Mouse (Mus musculus): ENCODE results near the gene Dhx40.

The Dhx40 gene

DNA sequence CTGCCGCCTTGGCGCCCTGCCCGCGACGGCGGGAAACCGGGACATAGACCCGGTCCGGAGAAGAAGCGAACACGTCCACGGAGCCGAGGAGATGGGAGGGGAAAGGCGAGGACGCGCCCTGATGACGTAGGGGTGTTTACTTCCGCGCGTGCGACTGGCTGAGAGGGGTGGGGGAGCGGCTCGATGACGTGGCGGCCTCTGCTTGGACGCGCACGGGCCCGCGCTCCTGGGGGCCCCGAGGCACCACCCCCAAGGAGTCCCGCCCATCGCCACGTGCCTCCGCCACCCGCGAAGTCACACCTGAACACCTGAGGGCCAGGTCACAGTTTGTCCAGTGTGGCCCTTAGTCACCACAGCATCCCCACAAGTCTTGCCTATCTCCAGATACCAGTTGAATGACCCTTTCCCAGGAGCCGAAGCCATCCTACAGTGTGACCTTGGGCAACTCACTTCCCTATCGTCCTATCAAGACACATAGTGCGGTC is at the start of gene Dhx40:
Dhx40 (minus strand) TSS at position 242 of the 485 bp plus-strand sequence.
- DNase-seq: peak; percentile 96

DNA sequence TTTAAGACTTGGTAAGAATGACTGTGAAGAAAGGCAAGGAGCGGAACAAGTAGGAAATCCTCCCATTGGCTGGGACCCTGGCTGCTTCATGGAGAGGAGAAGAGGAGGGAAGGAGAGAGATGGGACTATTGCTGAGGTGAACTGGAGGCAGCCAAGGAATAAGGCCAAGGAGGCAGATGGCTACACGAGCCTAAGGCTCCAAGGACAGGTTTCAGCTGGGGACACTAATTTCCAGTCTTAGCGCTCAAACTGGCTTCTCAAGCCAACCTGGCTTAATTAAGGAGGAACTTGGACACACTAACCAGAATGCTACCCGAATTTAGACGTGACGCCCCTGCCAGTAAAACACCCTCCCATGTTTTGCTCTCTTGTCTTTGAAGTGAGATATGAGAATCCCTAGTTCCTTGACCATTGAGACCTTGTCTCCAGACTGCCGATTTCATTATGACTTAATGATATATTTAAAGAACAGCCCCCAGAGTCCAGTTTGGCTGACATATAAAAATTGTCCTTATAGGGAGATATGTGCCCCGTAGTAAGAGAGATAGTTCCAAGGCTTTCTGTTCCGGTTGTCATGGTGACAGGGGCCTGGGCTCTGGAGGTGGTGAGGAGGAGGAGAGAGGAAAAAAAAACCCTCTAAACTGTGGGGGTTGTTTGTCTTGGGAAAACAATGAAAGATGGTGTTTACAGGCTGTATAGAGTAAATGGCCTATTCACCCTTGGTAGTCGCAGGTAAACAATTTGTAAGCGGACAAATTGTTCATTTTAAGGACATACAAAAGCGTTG is 48.3 kb upstream of the Dhx40 start:
- no peak for DNase-seq

DNA sequence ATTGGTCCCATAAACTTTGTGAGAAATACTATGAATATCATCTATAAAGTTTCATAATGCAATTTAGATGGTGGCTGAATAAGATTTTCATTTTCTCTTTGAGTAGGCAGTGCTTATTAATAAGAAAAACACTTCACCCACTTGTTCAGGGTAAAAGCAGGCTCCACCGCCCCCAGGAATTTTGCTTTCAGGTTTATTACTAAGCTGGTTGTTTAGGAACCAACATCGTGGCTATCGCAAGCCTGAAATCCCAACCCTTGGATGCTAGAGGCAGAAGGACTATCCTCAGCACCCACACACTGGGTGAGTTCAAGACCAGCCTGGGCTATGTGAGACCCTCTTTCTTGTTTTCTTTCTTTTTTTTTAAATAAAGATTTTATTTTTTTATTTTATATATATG is 45.5 kb upstream of the Dhx40 start:
- no peak for DNase-seq

DNA sequence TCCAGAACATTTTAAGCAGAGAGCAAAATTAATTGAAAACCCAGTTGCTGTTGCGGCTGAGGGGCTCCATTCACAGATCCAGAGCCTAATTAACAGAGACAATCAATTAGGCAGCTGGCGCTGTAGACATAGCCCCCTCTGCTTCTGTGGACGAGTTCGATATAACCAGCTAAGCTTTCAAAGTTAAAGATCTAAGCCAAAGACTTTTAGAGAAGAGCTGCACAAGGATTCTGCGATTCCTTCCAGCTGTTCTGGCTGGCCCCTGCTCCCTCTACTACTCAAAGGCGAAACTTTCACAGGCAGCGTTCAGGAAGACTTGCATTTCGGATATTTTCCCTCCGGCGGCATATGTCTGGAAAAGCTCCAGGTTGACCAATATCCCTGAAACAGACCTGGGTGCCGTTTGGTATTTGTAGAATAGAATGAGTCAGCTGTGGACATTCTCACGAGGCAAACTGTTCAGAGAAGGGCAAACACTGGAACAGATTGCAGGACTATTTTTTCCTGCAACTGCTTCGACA is 45.0 kb upstream of the Dhx40 start:
- peak; percentile 35 to 39 for DNase-seq

DNA sequence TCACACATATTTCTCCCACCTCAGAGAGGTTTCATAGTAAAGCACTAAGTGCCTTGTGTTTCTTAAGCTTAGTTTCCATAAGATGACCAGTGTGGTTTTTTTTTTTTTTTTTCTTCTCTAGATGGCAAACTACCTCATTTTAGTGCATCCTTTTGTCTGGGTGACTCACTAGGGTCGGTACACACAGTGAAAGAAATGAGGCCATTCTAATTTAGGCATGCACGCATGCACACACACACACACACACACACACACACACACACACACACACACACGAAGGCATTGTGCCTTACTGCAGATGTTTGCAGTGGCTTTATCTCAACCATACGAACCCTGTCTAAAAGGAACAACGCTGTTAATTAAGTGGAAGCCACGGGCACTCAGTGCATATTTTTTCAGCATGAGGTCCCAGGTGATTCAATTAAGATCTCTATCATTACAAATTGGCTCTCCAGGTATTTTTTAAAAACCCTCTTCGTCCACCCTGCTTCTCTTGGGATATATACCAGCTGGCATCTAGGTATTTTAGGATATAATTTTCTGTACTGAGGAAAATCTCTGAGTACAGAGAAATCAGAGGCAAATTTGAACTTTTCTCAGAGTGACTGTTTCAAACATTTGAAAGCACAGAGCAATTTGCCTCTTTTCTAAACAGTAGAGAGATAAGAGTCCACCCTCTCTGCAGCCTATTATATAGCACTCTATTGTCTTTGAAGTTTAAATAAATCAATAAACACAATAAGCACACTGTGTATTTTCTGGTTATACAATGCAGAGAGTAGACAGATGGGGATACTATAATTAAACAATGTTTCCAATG is 44.4 kb upstream of the Dhx40 start:
- no peak for DNase-seq

DNA sequence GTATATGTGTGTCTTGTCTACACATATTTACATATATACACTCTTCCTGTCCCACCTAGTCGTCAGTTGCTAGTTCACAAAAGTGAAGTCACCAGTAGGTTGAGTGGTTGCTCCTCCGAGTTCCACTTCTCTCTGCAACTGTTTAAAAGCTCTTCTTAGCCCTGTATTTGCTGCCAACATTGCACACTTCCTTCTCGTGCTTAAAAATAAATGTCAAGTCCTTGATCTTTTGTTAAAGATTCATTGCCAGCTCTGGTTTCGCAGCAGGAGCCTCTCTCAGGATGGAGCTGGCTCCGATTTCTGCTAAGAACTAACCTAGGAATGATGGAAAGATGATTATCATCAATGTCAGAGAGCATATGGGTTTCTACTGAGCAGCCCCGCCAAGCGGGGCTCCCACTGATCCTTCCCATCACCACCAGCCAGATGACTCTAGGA is 43.7 kb upstream of the Dhx40 start:
- no peak for DNase-seq

DNA sequence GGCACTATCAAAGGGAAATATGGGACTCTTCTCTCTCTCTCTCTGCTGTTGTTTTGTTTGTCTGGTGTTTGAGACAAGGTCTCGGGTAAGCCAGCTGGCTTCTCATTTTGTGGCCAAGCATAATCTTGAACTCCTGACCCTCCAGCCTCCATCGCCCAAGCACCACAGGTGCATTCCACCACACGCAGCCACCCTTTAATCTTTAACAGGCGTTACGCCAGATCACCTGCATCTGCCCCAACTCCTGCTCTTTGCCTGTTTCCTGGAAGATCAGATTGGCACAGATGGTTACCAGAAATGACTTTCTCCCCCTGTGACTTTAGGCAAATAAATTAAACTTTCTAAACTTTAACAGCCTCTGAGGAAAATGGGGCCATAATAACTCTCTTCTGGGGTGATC is 36.3 kb upstream of the Dhx40 start:
- DNase-seq: no peak

DNA sequence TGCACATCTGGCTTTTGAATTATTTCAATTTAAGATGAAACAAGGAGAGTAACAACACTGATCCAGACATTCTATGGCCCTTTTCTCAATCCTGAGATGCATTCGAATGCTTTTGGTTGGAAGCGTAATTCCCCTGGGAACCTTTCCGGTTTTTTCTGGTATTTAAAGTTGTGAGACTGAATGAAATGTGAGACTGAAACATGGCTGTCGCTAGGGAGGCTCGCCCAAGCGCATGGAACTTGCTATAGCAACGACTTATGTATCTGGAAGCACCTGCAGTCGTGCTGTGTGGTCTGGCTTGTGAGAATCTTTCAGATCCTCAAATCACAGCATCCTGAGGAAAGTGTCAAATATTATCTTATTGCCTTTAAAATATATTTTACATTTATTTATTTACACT is 33.7 kb upstream of the Dhx40 start:
- DNase-seq: no peak

DNA sequence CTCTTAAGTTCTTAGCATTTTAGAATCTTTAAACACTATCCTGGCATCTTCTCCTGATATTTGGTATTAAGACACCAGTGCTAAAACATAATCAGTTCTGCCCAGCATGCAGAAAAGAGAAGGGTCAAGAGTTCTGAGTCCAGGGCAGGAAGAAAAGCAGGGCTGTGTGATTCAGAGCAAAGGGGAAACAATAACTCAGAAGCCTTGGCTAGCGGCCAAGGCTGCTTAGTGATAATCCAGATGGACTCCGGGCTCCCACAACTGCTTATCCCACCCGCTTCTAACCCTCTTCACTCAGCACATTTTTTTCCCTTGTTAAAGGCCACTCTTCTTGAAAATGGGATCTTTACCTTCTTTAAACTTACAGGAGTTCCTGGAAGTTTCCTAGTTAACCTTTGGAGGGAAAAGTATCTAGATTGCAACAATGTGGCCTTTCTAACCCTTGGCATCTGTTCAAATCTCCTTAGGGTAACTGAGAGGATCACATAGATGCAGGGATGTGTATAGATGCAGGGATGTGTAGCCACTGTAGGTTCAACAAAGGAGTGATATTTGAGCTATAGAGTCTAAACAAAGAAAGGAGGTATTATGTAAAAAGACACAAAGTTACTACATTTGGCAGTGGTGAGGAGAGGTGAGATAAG is 33.1 kb upstream of the Dhx40 start:
- DNase-seq: peak; percentile 79 to 88

DNA sequence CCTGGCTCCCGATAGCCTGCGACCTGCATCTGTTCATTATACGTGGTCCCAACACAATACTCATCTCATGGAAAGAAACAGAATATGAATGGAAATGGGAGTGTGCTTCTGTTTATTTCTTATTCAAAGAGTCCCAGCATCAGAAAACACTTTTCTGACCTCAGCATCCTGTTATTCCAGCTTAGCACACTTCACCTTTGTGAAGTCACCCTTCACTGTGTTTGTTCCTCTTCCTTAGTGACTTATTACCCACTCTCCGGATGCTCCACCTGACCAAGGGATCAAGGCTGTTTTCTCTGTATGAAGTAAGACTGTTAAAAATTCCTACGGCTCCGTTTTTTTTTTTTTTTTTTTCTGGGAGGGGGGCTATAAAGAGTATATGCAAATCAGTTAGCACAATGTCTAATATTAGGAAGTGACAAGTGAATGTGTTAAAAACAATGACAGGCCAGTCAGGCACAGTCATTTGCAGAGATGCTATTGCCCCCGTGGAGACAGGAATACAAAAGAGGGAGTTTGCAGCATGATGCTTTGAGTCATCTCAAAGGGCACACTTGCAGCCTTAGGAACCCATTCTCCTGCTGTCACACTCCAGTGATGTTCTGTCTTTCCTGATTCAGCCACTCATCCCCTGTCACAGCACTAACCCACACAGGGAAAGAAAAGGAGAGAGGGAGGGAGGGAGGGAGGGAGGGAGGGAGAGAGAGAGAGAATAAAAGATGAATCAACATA is 32.3 kb upstream of the Dhx40 start:
- no peak for DNase-seq

DNA sequence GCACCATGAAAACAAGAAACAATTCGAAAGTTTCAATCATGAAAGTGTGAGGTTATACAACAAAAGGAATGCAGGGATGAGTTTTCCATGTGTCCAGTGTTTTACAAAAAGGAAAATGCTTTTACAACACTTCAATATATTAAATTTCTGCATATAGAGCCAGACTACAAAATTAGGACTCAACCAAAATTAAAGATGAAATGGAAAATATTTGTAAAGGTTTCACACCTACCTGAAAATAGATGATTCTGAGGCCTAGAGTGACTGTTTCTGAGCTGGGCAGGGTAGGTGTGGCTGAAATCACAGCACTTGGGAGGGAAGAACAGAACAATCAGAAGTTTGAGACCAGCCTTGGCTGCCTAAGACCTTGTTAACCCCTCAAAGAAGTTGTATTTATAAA is 31.2 kb upstream of the Dhx40 start:
- DNase-seq: no peak

DNA sequence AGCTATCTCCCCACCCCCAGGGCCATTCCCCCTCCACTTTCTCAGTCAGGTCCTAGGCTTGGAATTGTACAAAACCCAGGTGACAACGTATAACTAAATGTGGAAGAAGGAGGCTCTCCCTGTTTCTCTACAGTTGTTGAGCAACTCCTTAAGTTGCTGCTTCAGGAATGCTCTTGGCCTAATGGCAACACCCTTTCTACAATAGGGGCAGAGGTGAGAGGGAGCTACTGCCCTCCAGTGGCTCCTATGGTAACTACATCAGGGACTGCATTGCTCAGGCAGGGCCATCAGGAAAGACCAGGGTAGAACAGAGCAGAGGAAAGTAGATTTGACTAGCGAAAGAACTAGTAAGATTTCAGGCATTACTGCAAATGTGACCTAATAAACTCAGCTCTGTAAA is 28.8 kb upstream of the Dhx40 start:
- DNase-seq: peak; percentile 88 to 90

DNA sequence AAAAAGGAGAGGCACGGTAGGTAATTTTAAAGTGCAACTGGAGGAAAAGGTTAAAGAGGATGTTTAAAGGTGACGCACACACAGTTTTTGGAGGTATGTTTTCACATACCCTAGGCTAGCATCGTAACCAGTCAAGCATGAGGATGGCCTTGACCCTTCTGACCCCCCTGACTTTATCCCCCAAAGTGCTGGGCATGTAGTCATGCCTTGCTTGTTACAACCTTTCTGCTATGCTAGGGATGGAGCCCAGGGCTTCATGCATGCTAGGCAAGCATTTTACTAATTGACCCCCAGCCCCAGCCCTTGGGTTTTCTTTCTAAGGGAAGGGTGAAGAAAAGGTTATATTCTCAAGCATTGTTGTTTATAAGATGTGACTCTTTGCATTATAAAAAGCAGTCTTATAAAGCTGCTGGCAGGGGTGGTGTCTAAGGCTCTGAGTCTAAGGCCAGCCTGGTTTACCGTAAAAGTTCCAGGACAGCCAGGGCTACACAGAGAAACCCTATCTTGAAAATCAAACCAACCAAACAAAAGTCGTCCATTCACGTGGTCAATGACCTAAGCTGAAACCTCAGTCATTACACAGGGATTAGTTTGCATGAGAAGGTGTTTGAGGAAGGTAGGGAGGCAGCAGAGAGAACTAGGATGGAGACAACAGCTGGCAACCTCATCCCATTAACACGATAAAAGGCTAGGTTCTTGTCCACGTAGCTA is 27.2 kb upstream of the Dhx40 start:
- peak; percentile 20 to 27 for DNase-seq

DNA sequence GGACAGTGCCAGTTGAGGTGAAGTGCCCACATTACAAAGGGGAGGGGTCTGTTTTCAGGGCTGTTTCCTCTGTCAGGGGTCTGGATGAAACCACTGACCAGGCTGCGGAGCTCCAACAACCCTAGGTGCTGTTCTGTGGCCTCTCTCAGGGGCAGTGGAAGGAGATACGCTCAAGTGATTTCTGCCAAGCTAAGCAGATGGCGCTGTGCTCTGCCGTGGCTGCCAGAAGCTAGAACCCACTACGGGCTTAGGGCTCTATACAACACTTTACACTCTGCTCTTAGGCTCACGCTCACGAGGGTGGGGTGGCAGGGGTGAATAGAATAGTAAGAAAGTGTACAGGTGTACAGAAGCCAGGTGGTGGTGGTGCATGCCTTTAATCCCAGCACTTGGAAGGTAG is 26.5 kb upstream of the Dhx40 start:
- peak; percentile 20 to 51 for DNase-seq

DNA sequence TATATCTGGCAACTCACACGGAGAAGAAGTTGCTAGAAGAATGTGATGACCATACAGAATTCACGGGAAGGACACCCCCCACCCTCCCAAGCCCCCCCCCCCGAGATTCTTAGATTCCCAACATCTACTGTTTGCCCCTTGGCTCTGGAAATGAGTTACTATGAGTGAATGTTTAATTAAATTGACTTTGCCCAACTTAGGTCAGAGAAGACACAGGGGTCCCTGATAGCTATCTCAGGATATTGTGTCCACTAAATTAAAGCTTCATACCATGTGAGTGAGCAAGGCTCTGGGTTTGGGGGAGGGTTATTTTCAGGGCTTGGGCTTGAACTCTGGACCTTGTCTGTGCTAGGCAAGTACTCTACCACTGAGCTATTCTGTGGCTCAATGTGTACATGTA is 25.6 kb upstream of the Dhx40 start:
- DNase-seq: no peak

DNA sequence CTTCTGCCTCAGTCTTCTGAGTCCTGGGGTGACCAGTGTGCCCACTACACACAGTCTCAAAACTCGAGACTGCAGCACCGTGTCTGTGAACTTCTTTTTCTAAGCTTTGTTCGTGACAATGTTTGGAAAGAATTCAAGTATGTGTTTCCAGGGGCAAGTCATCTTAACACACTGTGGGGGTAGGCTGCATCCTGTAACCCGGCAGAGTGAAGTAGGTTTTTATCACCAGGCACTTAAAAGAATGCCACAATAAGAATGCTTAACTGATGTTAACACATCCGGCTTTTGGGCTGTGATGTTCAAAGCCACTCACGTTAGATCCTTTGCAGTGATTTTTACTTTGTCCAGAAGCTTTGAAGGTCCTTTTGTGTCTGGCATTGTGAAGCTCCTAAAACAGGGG is 20.9 kb upstream of the Dhx40 start:
- DNase-seq: no peak

DNA sequence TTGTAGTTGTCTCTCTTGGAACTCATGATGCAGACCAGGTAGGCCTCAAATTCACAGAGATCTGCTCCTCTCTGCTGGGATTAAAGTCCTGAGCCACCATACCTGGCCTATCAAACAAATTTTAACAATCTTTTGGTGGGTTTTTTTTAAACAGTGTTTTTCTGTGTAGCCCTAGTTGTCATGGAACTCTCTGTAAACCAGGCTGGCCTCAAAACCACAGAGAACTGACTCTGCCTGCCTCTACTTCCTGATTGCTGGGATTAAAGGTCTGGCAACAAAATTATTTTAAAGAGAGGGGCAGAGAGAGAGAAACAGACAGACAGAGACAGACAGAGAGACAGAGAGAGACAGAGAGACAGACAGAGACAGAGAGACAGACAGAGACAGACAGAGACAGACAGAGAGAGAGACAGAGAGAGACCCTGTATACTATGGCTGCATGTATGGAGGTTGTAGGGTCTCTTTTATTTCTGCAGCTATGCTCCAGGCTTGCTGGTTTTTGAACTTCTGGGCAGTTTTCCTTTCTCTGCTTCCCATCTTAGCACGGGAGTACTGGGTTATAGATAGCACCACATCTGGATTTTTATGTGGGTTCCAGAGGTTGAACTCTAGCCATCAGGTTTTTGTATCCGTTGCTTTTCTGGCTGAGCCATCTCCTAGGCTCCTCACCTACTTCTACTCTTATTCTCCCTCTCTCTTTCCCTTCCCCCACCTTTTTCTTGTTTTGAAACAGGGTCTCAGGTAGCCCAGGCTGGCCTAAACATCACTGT is 20.1 kb upstream of the Dhx40 start:
- DNase-seq: no peak

DNA sequence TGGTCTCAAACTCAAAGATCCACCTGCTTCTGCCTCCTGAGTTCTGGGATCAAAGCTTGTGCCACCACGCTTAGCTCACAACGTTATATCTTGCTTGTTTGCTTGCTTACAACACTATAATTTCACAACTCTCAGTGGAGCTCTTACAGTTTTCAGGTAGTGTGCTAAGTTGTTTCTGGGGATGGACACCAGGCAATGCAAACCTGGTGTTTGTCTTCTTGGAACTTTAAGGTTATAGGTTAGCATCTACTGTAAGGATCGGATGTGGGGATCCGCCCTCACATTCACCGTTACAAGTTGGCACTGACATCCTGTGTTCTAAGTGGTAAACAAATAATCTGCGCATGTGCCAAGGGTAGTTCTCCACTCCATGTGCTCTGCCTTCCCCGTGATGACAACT is 16.9 kb upstream of the Dhx40 start:
- no peak for DNase-seq

DNA sequence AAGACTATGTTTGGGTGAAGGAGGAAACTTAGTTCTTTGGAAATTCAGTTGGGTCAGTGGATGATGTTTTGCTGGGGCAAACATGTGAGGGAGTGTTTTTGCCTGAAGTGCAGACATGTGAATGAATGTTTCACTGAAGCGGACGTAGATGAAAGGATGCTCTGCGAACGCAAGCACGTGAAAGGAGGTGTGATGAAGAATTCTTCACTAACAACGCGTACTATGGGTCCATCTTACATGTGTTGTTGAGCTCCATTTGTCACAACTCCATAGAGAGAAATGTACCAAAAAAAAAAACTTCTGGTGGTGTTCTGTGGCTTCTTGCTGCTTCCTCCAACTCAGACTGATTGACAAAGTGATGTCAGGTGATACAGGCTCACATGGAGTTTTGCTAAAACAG is 15.0 kb upstream of the Dhx40 start:
- DNase-seq: no peak

DNA sequence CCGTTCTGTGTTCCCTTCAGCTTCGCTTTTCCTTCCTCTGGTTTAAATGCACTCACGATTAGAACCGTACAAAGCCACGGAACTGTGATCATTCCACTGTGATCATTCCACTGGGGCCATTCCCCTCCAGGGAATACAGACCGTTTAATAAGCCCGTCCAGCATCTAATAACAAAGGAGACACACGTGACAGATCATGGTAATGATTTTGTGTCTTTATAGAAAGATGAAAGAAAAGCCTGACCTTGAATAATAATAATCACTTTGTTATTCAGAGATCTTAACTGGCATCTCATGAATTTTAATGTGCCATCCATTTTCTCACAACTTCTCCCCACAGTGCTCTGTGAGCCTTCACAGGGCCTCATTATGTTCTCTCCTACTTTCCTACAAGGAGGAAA is 12.0 kb upstream of the Dhx40 start:
- no peak for DNase-seq

DNA sequence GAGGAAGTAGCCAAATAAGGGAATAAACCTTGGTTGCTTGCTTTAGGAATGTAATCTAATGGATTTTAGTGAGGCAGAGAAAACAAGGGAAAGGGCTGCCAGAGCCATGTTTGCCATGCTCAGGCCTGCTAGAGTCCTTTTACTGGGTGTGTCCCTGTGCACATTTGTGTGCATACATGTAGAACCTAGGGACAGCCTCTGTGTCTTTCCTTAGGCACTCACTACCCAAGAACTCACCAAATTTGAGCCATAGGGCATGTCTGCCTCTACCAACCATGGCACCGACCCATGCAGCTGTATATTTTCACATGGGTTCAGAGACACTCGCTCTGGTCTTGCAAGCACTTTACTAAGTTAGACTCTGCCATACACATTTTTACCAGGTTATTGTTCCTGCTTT is 11.4 kb upstream of the Dhx40 start:
- no peak for DNase-seq
